Mouse (Mus musculus) CH12.LX (cell line): ENCODE measurements at regions not wholly inside any gene's neighbourhood (a gene's known extent, or its start where the extent isn't known, plus 50 kb on each side); places are given as distances from the start of the nearest gene placed in this dataset.

Experiments used
- DNase-seq: peaks from one replicate; pipeline ENCODE4 v3.0.0-alpha.2; 2013; ENCODE audit errors: extremely low read depth
- H3K27ac ChIP-seq: 2 replicates; pipeline ENCODE4 v1.5.1; 2012; ENCODE audit warnings: low read depth, mild to moderate bottlenecking, control low read depth, moderate library complexity; ENCODE audit not compliant: insufficient read depth
- H3K27me3 ChIP-seq: replicated peaks from 2 replicates; pipeline ENCODE3; 2012; ENCODE audit warnings: inconsistent platforms
- H3K36me3 ChIP-seq, 2 experiments: replicated peaks in 1 of 2; 2 replicates each; pipeline versions ENCODE3 to v1.6.1; 2012; ENCODE audit warnings: inconsistent platforms in 1 of 2, low read length in 1 of 2, mild to moderate bottlenecking in 1 of 2, mixed read lengths in 1 of 2, moderate library complexity in 1 of 2; ENCODE audit not compliant: control insufficient read depth in 1 of 2, insufficient read depth in 1 of 2
- H3K4me1 ChIP-seq, 2 experiments: 2 replicates each; pipeline ENCODE4 v1.6.1; 2012; ENCODE audit warnings: inconsistent platforms in 1 of 2, moderate library complexity in 1 of 2; ENCODE audit not compliant: insufficient read depth in 2 of 2, control insufficient read depth in 1 of 2
- H3K4me2 ChIP-seq: 2 replicates; pipeline ENCODE4 v1.6.1; 2012; ENCODE audit warnings: low read depth, mild to moderate bottlenecking, control low read depth; ENCODE audit not compliant: poor library complexity, insufficient read depth, severe bottlenecking
- H3K4me3 ChIP-seq, 3 experiments: fragments of 150-350 bp in 1 of 3; sonication (generic) in 1 of 3; replicated peaks in 1 of 3; 2 replicates each; pipeline versions ENCODE3 to v1.5.1; 2011 to 2012; ENCODE audit warnings: low read depth in 2 of 3, low read length in 2 of 3, mild to moderate bottlenecking in 2 of 3, moderate library complexity in 2 of 3, control low read depth in 1 of 3, improper control_type of control experiment in 1 of 3, inconsistent platforms in 1 of 3, mixed read lengths in 1 of 3; ENCODE audit not compliant: poor library complexity in 1 of 3
- H3K79me2 ChIP-seq: replicated peaks from 2 replicates; pipeline ENCODE4 v1.6.1; 2012; ENCODE audit warnings: mild to moderate bottlenecking, moderate library complexity; ENCODE audit not compliant: control insufficient read depth, poor library complexity, insufficient read depth, severe bottlenecking; ENCODE audit errors: extremely low read depth
- H3K9ac ChIP-seq: 2 replicates; pipeline ENCODE4 v1.6.1; 2012; ENCODE audit warnings: low read depth, mild to moderate bottlenecking, control low read depth, moderate library complexity; ENCODE audit not compliant: insufficient read depth
- H3K9me3 ChIP-seq: replicated peaks from 2 replicates; pipeline ENCODE3; 2012; ENCODE audit warnings: low read length, inconsistent platforms, mixed read lengths
- BHLHE40 ChIP-seq: IDR thresholded peaks from 2 replicates; pipeline ENCODE4 v1.6.1; 2011; ENCODE audit warnings: mild to moderate bottlenecking, low read depth, low read length, improper control_type of control experiment
- CHD1 ChIP-seq: IDR thresholded peaks from 2 replicates; pipeline ENCODE4 v1.6.1; 2012; ENCODE audit warnings: low read depth, low read length, improper control_type of control experiment, inconsistent platforms
- CHD2 ChIP-seq: IDR thresholded peaks from 2 replicates; pipeline ENCODE4 v1.6.1; 2011; ENCODE audit warnings: low read length, improper control_type of control experiment
- CTCF ChIP-seq, 2 experiments: IDR thresholded peaks in 1 of 2; conservative IDR thresholded peaks in 1 of 2; 2 replicates each; pipeline ENCODE4 v1.5.1; 2011 to 2012; ENCODE audit warnings: low read depth in 2 of 2, low read length in 2 of 2, improper control_type of control experiment in 1 of 2, inconsistent platforms in 1 of 2, mild to moderate bottlenecking in 1 of 2, moderate library complexity in 1 of 2
- E2F4 ChIP-seq: IDR thresholded peaks from 2 replicates; pipeline ENCODE4 v1.6.1; 2011; ENCODE audit warnings: low read depth, low read length, improper control_type of control experiment; ENCODE audit not compliant: insufficient replicate concordance
- ELF1 ChIP-seq: IDR thresholded peaks from 2 replicates; pipeline ENCODE4 v1.6.1; 2014; ENCODE audit warnings: low read depth, mild to moderate bottlenecking, inconsistent platforms, low read length, improper control_type of control experiment
- EP300 ChIP-seq: IDR thresholded peaks from 2 replicates; pipeline ENCODE4 v1.6.1; 2011; ENCODE audit warnings: low read length, improper control_type of control experiment
- ETS1 ChIP-seq: conservative IDR thresholded peaks from 2 replicates; pipeline ENCODE4 v1.6.1; 2012; ENCODE audit warnings: low read depth, mild to moderate bottlenecking, inconsistent platforms, low read length, improper control_type of control experiment, moderate library complexity
- GABPA ChIP-seq: IDR thresholded peaks from 2 replicates; pipeline ENCODE4 v1.6.1; 2012; ENCODE audit warnings: low read depth, low read length, improper control_type of control experiment, inconsistent platforms; ENCODE audit not compliant: insufficient replicate concordance
- HCFC1 ChIP-seq: IDR thresholded peaks from 2 replicates; pipeline ENCODE4 v1.6.1; 2012; ENCODE audit warnings: low read depth, mild to moderate bottlenecking, inconsistent platforms, low read length, improper control_type of control experiment
- IRF4 ChIP-seq: IDR thresholded peaks from 2 replicates; pipeline ENCODE4 v1.6.1; 2014; ENCODE audit warnings: low read depth, mild to moderate bottlenecking, inconsistent platforms, low read length, improper control_type of control experiment
- JUN ChIP-seq: IDR thresholded peaks from 2 replicates; pipeline ENCODE4 v1.6.1; 2011; ENCODE audit warnings: low read depth, mild to moderate bottlenecking, low read length, improper control_type of control experiment, moderate library complexity; ENCODE audit not compliant: insufficient read depth
- JUND ChIP-seq: conservative IDR thresholded peaks from 2 replicates; pipeline ENCODE4 v1.6.1; 2011; ENCODE audit warnings: low read depth, low read length, improper control_type of control experiment
- KAT2A ChIP-seq: IDR thresholded peaks from 2 replicates; pipeline ENCODE4 v1.6.1; 2012; ENCODE audit warnings: low read length, improper control_type of control experiment, inconsistent platforms; ENCODE audit not compliant: insufficient replicate concordance
- MAFK ChIP-seq: IDR thresholded peaks from 2 replicates; pipeline ENCODE4 v1.6.1; 2011; ENCODE audit warnings: low read length, improper control_type of control experiment; ENCODE audit not compliant: insufficient replicate concordance
- MAX ChIP-seq: IDR thresholded peaks from 2 replicates; pipeline ENCODE4 v1.6.1; 2011; ENCODE audit warnings: low read length, improper control_type of control experiment
- MAZ ChIP-seq: IDR thresholded peaks from 2 replicates; pipeline ENCODE4 v1.6.1; 2012; ENCODE audit warnings: low read depth, mild to moderate bottlenecking, inconsistent platforms, low read length, improper control_type of control experiment, moderate library complexity
- MEF2A ChIP-seq: IDR thresholded peaks from 2 replicates; pipeline ENCODE4 v1.6.1; 2014; ENCODE audit warnings: low read depth, mild to moderate bottlenecking, inconsistent platforms, low read length, improper control_type of control experiment, borderline replicate concordance
- MXI1 ChIP-seq: IDR thresholded peaks from 2 replicates; pipeline ENCODE4 v1.6.1; 2011; ENCODE audit warnings: mild to moderate bottlenecking, low read depth, low read length, improper control_type of control experiment
- MYC ChIP-seq: IDR thresholded peaks from 2 replicates; pipeline ENCODE4 v1.6.1; 2011; ENCODE audit warnings: low read depth, mild to moderate bottlenecking, improper control_type of control experiment, low read length
- NELFE ChIP-seq: IDR thresholded peaks from 2 replicates; pipeline ENCODE4 v1.6.1; 2011; ENCODE audit warnings: low read depth, low read length, improper control_type of control experiment
- NRF1 ChIP-seq: IDR thresholded peaks from 2 replicates; pipeline ENCODE4 v1.6.1; 2014; ENCODE audit warnings: low read depth, mild to moderate bottlenecking, inconsistent platforms, low read length, improper control_type of control experiment, moderate library complexity
- PAX5 ChIP-seq: IDR thresholded peaks from 2 replicates; pipeline ENCODE4 v1.6.1; 2012; ENCODE audit warnings: low read length, inconsistent platforms, mixed read lengths
- POLR2A ChIP-seq: IDR thresholded peaks from 2 replicates; pipeline ENCODE4 v1.6.1; 2011; ENCODE audit warnings: low read depth, mild to moderate bottlenecking, improper control_type of control experiment, low read length
- POLR2AphosphoS2 ChIP-seq: IDR thresholded peaks from 2 replicates; pipeline ENCODE4 v1.6.1; 2011; ENCODE audit warnings: low read depth, low read length, improper control_type of control experiment
- RAD21 ChIP-seq: IDR thresholded peaks from 2 replicates; pipeline ENCODE4 v1.6.1; 2011; ENCODE audit warnings: low read depth, mild to moderate bottlenecking, low read length, improper control_type of control experiment, moderate library complexity
- RCOR1 ChIP-seq: conservative IDR thresholded peaks from 2 replicates; pipeline ENCODE4 v1.6.1; 2012; ENCODE audit warnings: low read depth, mild to moderate bottlenecking, inconsistent platforms, low read length, improper control_type of control experiment
- SIN3A ChIP-seq: IDR thresholded peaks from 2 replicates; pipeline ENCODE4 v1.6.1; 2012; ENCODE audit warnings: low read length, improper control_type of control experiment, inconsistent platforms
- SMC3 ChIP-seq: IDR thresholded peaks from 2 replicates; pipeline ENCODE4 v1.6.1; 2011; ENCODE audit warnings: low read depth, low read length, improper control_type of control experiment
- TBP ChIP-seq: conservative IDR thresholded peaks from 2 replicates; pipeline ENCODE4 v1.6.1; 2011; ENCODE audit warnings: low read depth, low read length, improper control_type of control experiment
- TCF12 ChIP-seq: IDR thresholded peaks from 2 replicates; pipeline ENCODE4 v1.6.1; 2014; ENCODE audit warnings: low read depth, mild to moderate bottlenecking, inconsistent platforms, low read length, improper control_type of control experiment
- UBTF ChIP-seq: IDR thresholded peaks from 2 replicates; pipeline ENCODE4 v1.6.1; 2012; ENCODE audit warnings: low read depth, mild to moderate bottlenecking, inconsistent platforms, low read length, improper control_type of control experiment, moderate library complexity
- USF1 ChIP-seq: IDR thresholded peaks from 2 replicates; pipeline ENCODE4 v1.6.1; 2014; ENCODE audit warnings: low read depth, mild to moderate bottlenecking, inconsistent platforms, low read length, improper control_type of control experiment
- USF2 ChIP-seq: conservative IDR thresholded peaks from 2 replicates; pipeline ENCODE4 v1.6.1; 2011; ENCODE audit warnings: low read depth, low read length, improper control_type of control experiment
- ZC3H11A ChIP-seq: IDR thresholded peaks from 2 replicates; pipeline ENCODE4 v1.6.1; 2012; ENCODE audit warnings: low read depth, mild to moderate bottlenecking, inconsistent platforms, low read length, improper control_type of control experiment
- ZKSCAN1 ChIP-seq: IDR thresholded peaks from 2 replicates; pipeline ENCODE4 v1.6.1; 2012; ENCODE audit warnings: low read depth, inconsistent platforms, low read length, improper control_type of control experiment, borderline replicate concordance
- ZMIZ1 ChIP-seq: IDR thresholded peaks from 2 replicates; pipeline ENCODE4 v1.6.1; 2012; ENCODE audit warnings: low read depth, mild to moderate bottlenecking, inconsistent platforms, low read length, improper control_type of control experiment
- ZNF384 ChIP-seq: IDR thresholded peaks from 2 replicates; pipeline ENCODE4 v1.6.1; 2012; ENCODE audit warnings: low read depth, low read length, improper control_type of control experiment, inconsistent platforms
- dilution Hi-C: fragments of 300-500 bp; cut with MboI; formaldehyde crosslinking; loops from 2 replicates; pipeline ENCODE4 v1.14.3; 2020; ENCODE audit warnings: low sequenced_read_pairs; ENCODE audit not compliant: extremely low pct_unique_long_range_greater_than_20kb, extremely low pct_ligation_motif_present
- in situ Hi-C: fragments of 300-500 bp; cut with MboI; formaldehyde crosslinking; loops from 3 replicates; pipeline ENCODE4 v1.14.3; 2019; ENCODE audit warnings: low sequenced_read_pairs, low pct_ligation_motif_present, low pct_unique_long_range_greater_than_20kb, mixed read lengths

DNA sequence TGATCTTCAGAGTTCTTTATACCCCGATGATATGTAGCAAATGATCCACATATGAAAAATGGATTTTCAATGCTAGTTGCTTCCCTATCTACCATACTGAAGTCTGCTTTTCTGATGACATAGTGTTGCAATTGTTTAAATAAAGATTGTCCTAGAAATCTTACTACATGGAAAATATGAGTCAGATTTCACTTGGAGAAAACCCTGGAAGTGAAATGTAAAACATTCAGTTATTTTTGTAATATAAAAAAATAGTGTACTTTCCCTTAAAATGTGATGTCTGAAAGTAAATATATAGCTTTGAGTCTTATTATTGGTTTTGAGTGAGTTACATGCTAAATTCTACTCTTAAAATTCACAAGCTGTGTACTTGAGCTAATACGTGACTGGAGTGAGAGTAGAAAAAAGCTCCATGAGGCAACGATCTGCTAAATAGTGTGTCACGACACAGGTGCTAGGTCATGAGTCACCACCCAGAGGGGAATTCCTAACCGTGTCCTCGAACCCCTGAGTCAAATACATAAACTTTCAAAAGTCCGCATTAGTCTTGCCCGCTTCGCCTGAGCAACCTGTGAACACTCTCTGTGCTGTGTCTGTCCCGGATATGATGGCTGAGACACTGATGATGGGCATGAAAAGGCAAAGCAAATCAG is 430.5 kb downstream of the Hsfy2 start:
- Histone ChIP-seq H3K36me3 (no peaks in the 10 kb centered on the region), H3K4me1 (peaks cover 15 to 59% of the 10 kb centered on the region in 2 experiments), H3K4me3 (no peak overlapping the region), H3K79me2 (no peaks in the 10 kb centered on the region), H3K4me2 (peak overlapping the region; percentile 55; the same call in 1 of the 2 replicates), H3K27ac (peak overlapping the region; percentile 94), H3K27me3 (no peaks in the 10 kb centered on the region), H3K9me3 (no peaks in the 10 kb centered on the region), H3K9ac (peak overlapping the region; percentile 9; the same call in 1 of the 2 replicates)
- dilution Hi-C loops (no loop called here), in situ Hi-C loops (no loop called here)
- DNase-seq: peak; percentile 94
- TF ChIP-seq MAZ (no peak), ZNF384 (peak; percentile 75), ZMIZ1 (no peak), NELFE (no peak), SMC3 (no peak), CHD2 (peak; percentile 60; the same call in 1 of the 2 replicates), BHLHE40 (peak; percentile 83), NRF1 (no peak), TCF12 (peak; percentile 95), ETS1 (peak; percentile 96), POLR2AphosphoS2 (no peak), IRF4 (peak; percentile 70), MAFK (peak; percentile 43; the same call in 1 of the 2 replicates), KAT2A (no peak), JUN (peak; percentile 88), JUND (peak; percentile 97), PAX5 (no peak), MAX (peak; percentile 87), MXI1 (no peak), GABPA (no peak), E2F4 (no peak), MYC (peak; percentile 88), CTCF (conservative IDR thresholded peaks at IDR 0.05 in 1 of 2, IDR thresholded peaks at IDR 0.05 in 1 of 2; ENCODE audit: low read depth in 2 of 2, low read length in 2 of 2) (no peak), SIN3A (peak; percentile 72; the same call in 1 of the 2 replicates), TBP (peak; percentile 77), ZC3H11A (no peak), ELF1 (peak; percentile 46), ZKSCAN1 (no peak), USF1 (no peak), MEF2A (peak; percentile 70; the same call in 1 of the 2 replicates), RAD21 (no peak; the same call in 1 of the 2 replicates), RCOR1 (peak; percentile 77; the same call in 1 of the 2 replicates), CHD1 (no peak), USF2 (no peak), UBTF (no peak), HCFC1 (no peak), POLR2A (peak; percentile 25), EP300 (peak; percentile 92)
